Mouse (Mus musculus): Measurements from ENCODE around the gene Vav1.
"Not testable (repeated sequence)": the region's sequence is repeated elsewhere in the genome, so short reads cannot be mapped to it uniquely, and the experiment has no call there.

Vav1 gene

GRCm38 (mm10) chr17:57279591-57280224 is 808 bp downstream of the Vav1 start:
- DNase-seq (ENCODE audit: low spot score): no peak

- DNase-seq (ENCODE audit: low spot score): no peak
Measured at GRCm38 (mm10) chr17:57280411-57280810, 1.5 kb downstream of the Vav1 start.

- no peak for DNase-seq (ENCODE audit: low spot score)
Measured at GRCm38 (mm10) chr17:57283906-57284305, 5.0 kb downstream of the Vav1 start.

- DNase-seq (ENCODE audit: low spot score): no peak
Measured at GRCm38 (mm10) chr17:57285077-57285476, 6.2 kb downstream of the Vav1 start.

- DNase-seq (ENCODE audit: low spot score): no peak
Measured at GRCm38 (mm10) chr17:57286718-57287355, 7.9 kb downstream of the Vav1 start.

- DNase-seq (ENCODE audit: low spot score): no peak
Measured at GRCm38 (mm10) chr17:57289252-57289651, 10.4 kb downstream of the Vav1 start.

GRCm38 (mm10) chr17:57290001-57290670 is 11.2 kb downstream of the Vav1 start:
- DNase-seq (ENCODE audit: low spot score): no peak

- no peak for DNase-seq (ENCODE audit: low spot score)
Measured at GRCm38 (mm10) chr17:57290671-57291055, 11.8 kb downstream of the Vav1 start.

- DNase-seq (ENCODE audit: low spot score): no peak
Measured at GRCm38 (mm10) chr17:57292302-57292701, 13.4 kb downstream of the Vav1 start.

GRCm38 (mm10) chr17:57292968-57293367 is 14.1 kb downstream of the Vav1 start:
- no peak for DNase-seq (ENCODE audit: low spot score)

- no peak for DNase-seq (ENCODE audit: low spot score)
Measured at GRCm38 (mm10) chr17:57295935-57296334, 17.0 kb downstream of the Vav1 start.

- no peak for DNase-seq (ENCODE audit: low spot score)
Measured at GRCm38 (mm10) chr17:57297040-57297439, 18.1 kb downstream of the Vav1 start.

GRCm38 (mm10) chr17:57305593-57305992 is 26.7 kb downstream of the Vav1 start:
- DNase-seq (ENCODE audit: low spot score): no peak

- DNase-seq (ENCODE audit: low spot score): no peak
Measured at GRCm38 (mm10) chr17:57307074-57307473, 28.2 kb downstream of the Vav1 start.

GRCm38 (mm10) chr17:57311801-57312200 is 32.9 kb downstream of the Vav1 start:
- DNase-seq (ENCODE audit: low spot score): no peak

GRCm38 (mm10) chr17:57327615-57328014 is 48.7 kb downstream of the Vav1 start:
- no peak for DNase-seq (ENCODE audit: low spot score)

- DNase-seq (ENCODE audit: low spot score): no peak
Measured at GRCm38 (mm10) chr17:57328944-57329343, 50.0 kb downstream of the Vav1 start.

GRCm38 (mm10) chr17:57330993-57331392 is 52.1 kb downstream of the Vav1 start:
- no peak for DNase-seq (ENCODE audit: low spot score)

- DNase-seq (ENCODE audit: low spot score): no peak
Measured at GRCm38 (mm10) chr17:57332241-57332640, 53.3 kb downstream of the Vav1 start.

GRCm38 (mm10) chr17:57334001-57334760 is 55.3 kb downstream of the Vav1 start:
- no peak for DNase-seq (ENCODE audit: low spot score)

- DNase-seq (ENCODE audit: low spot score): peak; percentile 93
Measured at GRCm38 (mm10) chr17:57334761-57335150, 55.9 kb downstream of the Vav1 start.

- DNase-seq (ENCODE audit: low spot score): not testable (repeated sequence)
Measured at GRCm38 (mm10) chr17:57335194-57335593, 56.3 kb downstream of the Vav1 start.
